9 mouse cellular contexts compared by ENCODE assay signal in genomic region chr5:26282282-26282681, GRCm38 (mm10). TPM values are rescaled to one million over a fixed set of nuclear protein-coding genes. Genes with fewer than 3 reads are reported as not detected.
A peak's percentile ranks its signal among the peaks of the same experiment; 100 is the strongest.
DNase-seq lines count a peak whose midpoint lies in the region; ATAC-seq and TF ChIP-seq lines count a peak whose summit lies in the region.
"Had no signal": no experiment of that assay in that cellular context is flagged by ENCODE, and none has a peak within 500 bp of the region (broad histone marks: within the 10 kb centered on the region; RNA-seq: fewer than 3 reads in every experiment).

No protein-coding gene starts in this region.

- TF ChIP-seq POLR2A in olfactory bulb, adult 2 months (IDR thresholded peaks at IDR 0.05; ENCODE audit: insufficient read depth, low read depth, low read length): no peak

- peak; percentile 69; the same call in 1 of the 2 replicates for TF ChIP-seq CTCF in olfactory bulb, adult 2 months (IDR thresholded peaks at IDR 0.05; ENCODE audit: insufficient read depth, low read depth, low read length)

- H3K4me3 ChIP-seq in liver, embryonic 12.5 days: no peak overlapping the region
- H3K4me3 ChIP-seq in forebrain, embryonic 16.5 days (replicated peaks; ENCODE audit: low read length): no peak overlapping the region
- H3K4me3 ChIP-seq in kidney, embryonic 16.5 days (ENCODE audit: low read length): no peak overlapping the region
- no peak overlapping the region for H3K4me3 ChIP-seq in limb, embryonic 11.5 days (ENCODE audit: low read depth, low read length)
- H3K4me3 ChIP-seq in olfactory bulb, adult 2 months (ENCODE audit: insufficient read depth, low read depth, low read length): no peak overlapping the region

- H3K27ac ChIP-seq in liver, embryonic 12.5 days: no peak overlapping the region
- no peak overlapping the region for H3K27ac ChIP-seq in forebrain, embryonic 16.5 days (ENCODE audit: low read length)
- H3K27ac ChIP-seq in kidney, embryonic 16.5 days (ENCODE audit: low read length): no peak overlapping the region
- H3K27ac ChIP-seq in limb, embryonic 11.5 days (replicated peaks; ENCODE audit: low read depth, low read length): no peak overlapping the region
- no peak overlapping the region for H3K27ac ChIP-seq in olfactory bulb, adult 2 months (ENCODE audit: insufficient read depth, low read depth, low read length)

- no peak overlapping the region for H3K9ac ChIP-seq in liver, embryonic 12.5 days
- H3K9ac ChIP-seq in forebrain, embryonic 16.5 days (replicated peaks; ENCODE audit: low read depth, low read length): no peak overlapping the region
- no peak overlapping the region for H3K9ac ChIP-seq in kidney, embryonic 16.5 days (replicated peaks; ENCODE audit: low read length)
- no peak overlapping the region for H3K9ac ChIP-seq in limb, embryonic 11.5 days (ENCODE audit: low read length)

- no peaks in the 10 kb centered on the region for H3K36me3 ChIP-seq in liver, embryonic 12.5 days
- no peaks in the 10 kb centered on the region for H3K36me3 ChIP-seq in forebrain, embryonic 16.5 days (ENCODE audit: control insufficient read depth, insufficient read depth)
- no peaks in the 10 kb centered on the region for H3K36me3 ChIP-seq in kidney, embryonic 16.5 days (ENCODE audit: insufficient read depth, low read length)
- no peaks in the 10 kb centered on the region for H3K36me3 ChIP-seq in limb, embryonic 11.5 days (ENCODE audit: control insufficient read depth, insufficient read depth, low read length)

- WGBS in liver, embryonic 12.5 days (ENCODE audit: insufficient replicate concordance): 4% methylated on average over 4 of the region's 4 CpGs
- WGBS in forebrain, embryonic 16.5 days: 9% methylated on average over 4 of the region's 4 CpGs
- 3% methylated on average over 4 of the region's 4 CpGs for WGBS in kidney, embryonic 16.5 days
- 5% methylated on average over 4 of the region's 4 CpGs for WGBS in limb, embryonic 11.5 days
- WGBS in olfactory bulb, adult 2 months: 5% methylated on average over 4 of the region's 4 CpGs

- peaks cover 10% of the 10 kb centered on the region for H3K4me1 ChIP-seq in liver, embryonic 12.5 days
- H3K4me1 ChIP-seq in forebrain, embryonic 16.5 days (replicated peaks; ENCODE audit: control insufficient read depth, insufficient read depth, low read length): no peaks in the 10 kb centered on the region
- H3K4me1 ChIP-seq in kidney, embryonic 16.5 days (ENCODE audit: insufficient read depth, low read length): no peaks in the 10 kb centered on the region
- H3K4me1 ChIP-seq in limb, embryonic 11.5 days (ENCODE audit: control insufficient read depth, insufficient read depth, low read length): no peaks in the 10 kb centered on the region
- no peaks in the 10 kb centered on the region for H3K4me1 ChIP-seq in olfactory bulb, adult 2 months (ENCODE audit: control insufficient read depth, insufficient read depth, low read length)
- H3K4me1 ChIP-seq: megakaryocyte, embryonic 14.5 days had no signal

- H3K4me2 ChIP-seq in liver, embryonic 12.5 days: no peak overlapping the region
- no peak overlapping the region for H3K4me2 ChIP-seq in forebrain, embryonic 16.5 days (ENCODE audit: low read length)
- H3K4me2 ChIP-seq in kidney, embryonic 16.5 days (replicated peaks; ENCODE audit: low read depth, low read length): no peak overlapping the region
- H3K4me2 ChIP-seq in limb, embryonic 11.5 days (ENCODE audit: low read depth, severe bottlenecking): no peak overlapping the region

- peak; percentile 56 for DNase-seq in liver
- peak; percentile 86 for DNase-seq in cerebellum, adult 11 months
- peak; percentile 82 for DNase-seq in limb, embryonic 11.5 days (ENCODE audit: low spot score)

- H3K27me3 ChIP-seq in liver, embryonic 12.5 days (replicated peaks): no peaks in the 10 kb centered on the region
- no peaks in the 10 kb centered on the region for H3K27me3 ChIP-seq in forebrain, embryonic 16.5 days (replicated peaks; ENCODE audit: control insufficient read depth, insufficient read depth, low read length)
- H3K27me3 ChIP-seq in kidney, embryonic 16.5 days (ENCODE audit: insufficient read depth, low read length): no peaks in the 10 kb centered on the region
- H3K27me3 ChIP-seq in limb, embryonic 11.5 days (ENCODE audit: control insufficient read depth, insufficient read depth, low read length): no peaks in the 10 kb centered on the region
- H3K27me3 ChIP-seq: megakaryocyte, embryonic 14.5 days had no signal

- no peaks in the 10 kb centered on the region for H3K9me3 ChIP-seq in liver, embryonic 12.5 days (replicated peaks)
- H3K9me3 ChIP-seq in forebrain, embryonic 16.5 days (ENCODE audit: control insufficient read depth, low read length): no peaks in the 10 kb centered on the region
- peaks cover 8% of the 10 kb centered on the region; the same call in 1 of the 2 replicates for H3K9me3 ChIP-seq in kidney, embryonic 16.5 days (ENCODE audit: low read length)
- no peaks in the 10 kb centered on the region for H3K9me3 ChIP-seq in limb, embryonic 11.5 days (ENCODE audit: control insufficient read depth, low read length)

- no peak for ATAC-seq in liver, embryonic 12.5 days
- ATAC-seq in forebrain, embryonic 16.5 days: peak; percentile 73
- peak; percentile 54; the same call in 1 of the 2 replicates for ATAC-seq in kidney, embryonic 16.5 days (ENCODE audit: low FRiP score, low TSS enrichment)
- ATAC-seq in limb, embryonic 11.5 days (ENCODE audit: insufficient number of reproducible peaks, low FRiP score, low TSS enrichment, low read depth): no peak
- ATAC-seq in erythroblast, adult 5-6 weeks (replicated peaks; ENCODE audit: low FRiP score, poor library complexity, severe bottlenecking): no peak

RNA-seq across cellular contexts. Expression of gene Gm7361, which starts 24.8 kb away (rescaled TPM):
- polyA plus RNA-seq in liver, embryonic 12.5 days (2016; fragmentation: Nextera tagmentation; extraction: Ambion mirVana): not detected in 2 replicates
- not detected in 2 replicates for polyA plus RNA-seq in forebrain, embryonic 16.5 days (2015; fragmentation: Nextera tagmentation; extraction: Ambion mirVana)
- not detected in 2 replicates for polyA plus RNA-seq in kidney, embryonic 16.5 days (2015; fragmentation: Nextera tagmentation; extraction: Ambion mirVana)
- not detected in 2 replicates for polyA plus RNA-seq in limb, embryonic 11.5 days (2014; fragmentation: Nextera tagmentation; extraction: Ambion mirVana)
- not detected in 2 replicates for polyA plus RNA-seq in olfactory bulb, adult 2 months (2012; ENCODE audit: insufficient read depth, insufficient read length, low replicate concordance, missing spikeins)
- not detected in 2 replicates for total RNA-seq in erythroblast, adult 5-6 weeks (2015; ENCODE audit: low replicate concordance)
- total RNA-seq in erythroblast, adult 5-6 weeks (2017; ENCODE audit: low replicate concordance): not detected in 2 replicates

Comparison
In these comparisons a context has a peak if more than half of its experiments do, and no peak if none do; other contexts are left out.
1. ATAC-seq: peak in forebrain, embryonic 16.5 days (single experiment) and kidney, embryonic 16.5 days (single experiment); none in liver, embryonic 12.5 days (single experiment), limb, embryonic 11.5 days (single experiment) and erythroblast, adult 5-6 weeks (single experiment).
2. Peak in every context shown above with its lines, with median percentiles within 50 percentile points of each other: DNase-seq.